Mouse (Mus musculus) G1E (cell line): ENCODE results near the gene Nelfa.

Experiments used
- CTCF ChIP-seq: IDR thresholded peaks from 2 replicates; pipeline ENCODE4 v1.5.1; 2012; ENCODE audit warnings: low read depth, low read length, inconsistent platforms, mixed read lengths
- POLR2AphosphoS5 ChIP-seq: IDR thresholded peaks from 2 replicates; pipeline ENCODE4 v1.6.1; 2012; ENCODE audit warnings: low read depth, low read length, inconsistent platforms; ENCODE audit not compliant: insufficient replicate concordance

DNA sequence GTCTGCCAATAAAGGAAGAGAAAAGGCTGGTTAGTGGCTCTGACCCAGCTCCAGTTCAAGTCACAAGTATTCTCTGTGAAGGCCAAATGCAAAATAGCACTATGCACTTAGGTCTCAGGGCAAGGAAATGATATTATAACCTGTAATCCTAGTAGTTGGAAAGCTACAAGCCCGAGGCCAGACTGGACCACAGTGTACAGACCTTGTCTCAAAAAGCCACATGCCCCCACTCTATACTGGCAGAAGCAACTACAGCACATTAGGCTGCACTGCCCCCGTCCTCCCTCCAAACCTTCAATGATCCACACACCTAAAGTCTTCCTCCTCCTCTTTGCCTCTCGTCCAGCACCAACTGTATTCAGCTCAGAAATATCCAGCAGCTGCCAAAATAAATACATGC lies 34.9 kb downstream of the Nelfa start:
- TF ChIP-seq CTCF (no peak), POLR2AphosphoS5 (no peak)
